Mouse (Mus musculus) right cerebral cortex, postnatal 10 days (tissue): ENCODE measurements at regions not wholly inside any gene's neighbourhood (a gene's known extent, or its start where the extent isn't known, plus 50 kb on each side); places are given as distances from the start of the nearest gene placed in this dataset.

Experiments
- DNase-seq, 2 experiments: peaks; one replicate each; pipeline ENCODE4 v3.0.0; 2021; ENCODE audit warnings: low spot score in 2 of 2

- DNase-seq: peak in 1 of 2 experiments; percentile 31
These were observed 480.0 kb downstream of the Nuf2 start for GRCm38 (mm10) chr1:169051085-169051862.

GRCm38 (mm10) chr1:169049846-169050245 lies 481.4 kb downstream of the Nuf2 start:
- no peak for DNase-seq

GRCm38 (mm10) chr1:169046791-169047525 lies 484.3 kb downstream of the Nuf2 start:
- DNase-seq: no peak

GRCm38 (mm10) chr1:169033517-169033916 lies 497.7 kb downstream of the Nuf2 start:
- DNase-seq: no peak

- DNase-seq: no peak
These were observed 499.3 kb downstream of the Nuf2 start for GRCm38 (mm10) chr1:169031849-169032542.

GRCm38 (mm10) chr1:169027706-169028105 lies 503.6 kb downstream of the Nuf2 start:
- peak in 1 of 2 experiments; percentile 34 for DNase-seq

- DNase-seq: no peak
These were observed 504.0 kb downstream of the Nuf2 start for GRCm38 (mm10) chr1:169027241-169027640.

GRCm38 (mm10) chr1:169024531-169024930 lies 506.7 kb downstream of the Nuf2 start:
- no peak for DNase-seq

GRCm38 (mm10) chr1:168991506-168992244 lies 539.6 kb downstream of the Nuf2 start:
- peak; percentile 81 to 90 for DNase-seq

- no peak for DNase-seq
These were observed 543.1 kb upstream of the Pbx1 start for GRCm38 (mm10) chr1:168975037-168975698.

- peak; percentile 25 to 28 for DNase-seq
These were observed 537.3 kb upstream of the Pbx1 start for GRCm38 (mm10) chr1:168969402-168969801.

- no peak for DNase-seq
These were observed 535.3 kb upstream of the Pbx1 start for GRCm38 (mm10) chr1:168967334-168967733.

GRCm38 (mm10) chr1:168964467-168964904 lies 532.4 kb upstream of the Pbx1 start:
- DNase-seq: peak; percentile 37 to 51

GRCm38 (mm10) chr1:168950947-168951346 lies 518.9 kb upstream of the Pbx1 start:
- no peak for DNase-seq

GRCm38 (mm10) chr1:168924100-168924815 lies 492.2 kb upstream of the Pbx1 start:
- no peak for DNase-seq

GRCm38 (mm10) chr1:168918331-168919076 lies 486.4 kb upstream of the Pbx1 start:
- DNase-seq: no peak

GRCm38 (mm10) chr1:168908684-168909175 lies 476.7 kb upstream of the Pbx1 start:
- no peak for DNase-seq

- DNase-seq: no peak
These were observed 476.1 kb upstream of the Pbx1 start for GRCm38 (mm10) chr1:168908192-168908591.

GRCm38 (mm10) chr1:168898483-168898882 lies 466.4 kb upstream of the Pbx1 start:
- DNase-seq: no peak
